Mouse (Mus musculus) myocyte (in vitro differentiated cells): ENCODE data around the gene Cisd2.

ENCODE experiments used
- CEBPB ChIP-seq: IDR thresholded peaks from 2 replicates; pipeline ENCODE4 v1.6.1; 2011; ENCODE audit warnings: mild to moderate bottlenecking, moderate library complexity; ENCODE audit not compliant: poor library complexity, insufficient read depth, severe bottlenecking
- E2F4 ChIP-seq: IDR thresholded peaks from one replicate; pipeline ENCODE4 v1.6.1; 2011; ENCODE audit warnings: mild to moderate bottlenecking, control low read depth, moderate library complexity; ENCODE audit not compliant: insufficient read depth
- MAX ChIP-seq: IDR thresholded peaks from one replicate; pipeline ENCODE4 v1.6.1; 2011; ENCODE audit warnings: low read depth, mild to moderate bottlenecking, control low read depth
- POLR2A ChIP-seq: IDR thresholded peaks from one replicate; pipeline ENCODE4 v1.6.1; 2011; ENCODE audit warnings: low read depth, mild to moderate bottlenecking, control low read depth, moderate library complexity; ENCODE audit not compliant: insufficient read length
- POLR2AphosphoS2 ChIP-seq: IDR thresholded peaks from one replicate; pipeline ENCODE4 v1.6.1; 2011; ENCODE audit warnings: low read depth, control low read depth; ENCODE audit not compliant: insufficient read length
- REST ChIP-seq: IDR thresholded peaks from one replicate; pipeline ENCODE4 v1.6.1; 2011; ENCODE audit warnings: mild to moderate bottlenecking, control low read depth, moderate library complexity; ENCODE audit not compliant: insufficient read depth, insufficient read length
- TCF12 ChIP-seq: IDR thresholded peaks from one replicate; pipeline ENCODE4 v1.6.1; 2011; ENCODE audit warnings: mild to moderate bottlenecking, control low read depth; ENCODE audit not compliant: poor library complexity, insufficient read depth, severe bottlenecking
- USF1 ChIP-seq: IDR thresholded peaks from one replicate; pipeline ENCODE4 v1.6.1; 2011; ENCODE audit warnings: low read depth, mild to moderate bottlenecking, control low read depth, moderate library complexity

DNA sequence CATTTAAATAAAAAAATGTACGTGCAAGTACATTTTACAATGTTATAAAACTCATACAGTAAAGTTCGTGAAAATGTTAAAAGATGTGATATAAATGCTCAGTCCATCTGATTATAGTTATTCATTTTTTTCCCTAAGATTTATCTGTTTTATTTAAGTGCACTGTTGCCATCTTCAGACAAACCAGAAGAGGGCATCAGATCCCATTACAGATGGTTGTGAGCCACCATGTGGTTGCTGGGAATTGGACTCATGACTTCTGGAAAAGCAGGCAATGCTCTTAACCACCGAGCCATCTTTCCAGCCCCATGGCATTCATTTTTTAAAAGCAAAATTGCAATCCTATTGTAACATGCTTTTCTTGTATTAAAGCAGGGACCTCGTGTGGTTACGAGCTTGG is 14.5 kb downstream of the Cisd2 start:
- TF ChIP-seq POLR2A = no peak
- TF ChIP-seq POLR2AphosphoS2 = no peak
- no peak for TF ChIP-seq USF1
- no peak for TF ChIP-seq MAX
- no peak for TF ChIP-seq TCF12
- no peak for TF ChIP-seq CEBPB
- no peak for TF ChIP-seq REST
- TF ChIP-seq E2F4 = no peak
